Mouse (Mus musculus) heart, postnatal 0 days (tissue): ENCODE measurements around the gene Stra6.

ENCODE experiments used
- CTCF ChIP-seq: IDR thresholded peaks from 2 replicates; pipeline ENCODE4 v1.5.1; 2016; ENCODE audit warnings: antibody characterized with exemption, control low read depth, low read depth
- EP300 ChIP-seq: IDR thresholded peaks from 2 replicates; pipeline ENCODE4 v1.6.1; 2016; ENCODE audit warnings: antibody characterized with exemption, low read depth

GRCm38 (mm10) chr9:58163146-58163545, 99.6 kb downstream of the Stra6 start:
- TF ChIP-seq CTCF = no peak
- no peak for TF ChIP-seq EP300
